Mouse (Mus musculus) liver, embryonic 12.5 days (tissue): ENCODE data around the gene Ankrd6. TPM values are rescaled to one million over a fixed set of nuclear protein-coding genes. Genes with fewer than 3 reads are reported as not detected.

Experiments used
- ATAC-seq: fragments of 200-750 bp; cut with Nextera tagmentation; 2 replicates; pipeline ENCODE4 v1.8.0; 2017; ENCODE audit warnings: moderate number of reproducible peaks, mild to moderate bottlenecking, moderate library complexity
- H3K27ac ChIP-seq: fragments of 300-500 bp; sonication (generic); 2 replicates; pipeline ENCODE4 v1.5.1; 2016; ENCODE audit warnings: mild to moderate bottlenecking
- H3K27me3 ChIP-seq: fragments of 300-500 bp; sonication (generic); replicated peaks from 2 replicates; pipeline ENCODE4 v1.6.1; 2016; ENCODE audit warnings: mild to moderate bottlenecking, moderate library complexity
- H3K36me3 ChIP-seq: fragments of 300-500 bp; sonication (generic); 2 replicates; pipeline ENCODE4 v1.6.1; 2016; ENCODE audit warnings: mild to moderate bottlenecking, moderate library complexity
- H3K4me1 ChIP-seq: fragments of 300-500 bp; sonication (generic); 2 replicates; pipeline ENCODE4 v1.6.1; 2016
- H3K4me2 ChIP-seq: fragments of 300-500 bp; sonication (generic); 2 replicates; pipeline ENCODE4 v1.6.1; 2016; ENCODE audit warnings: mild to moderate bottlenecking, moderate library complexity
- H3K4me3 ChIP-seq: fragments of 300-500 bp; sonication (generic); 2 replicates; pipeline ENCODE4 v1.5.1; 2016; ENCODE audit warnings: mild to moderate bottlenecking, moderate library complexity
- H3K9ac ChIP-seq: fragments of 300-500 bp; sonication (generic); 2 replicates; pipeline ENCODE4 v1.6.1; 2016; ENCODE audit warnings: mild to moderate bottlenecking, moderate library complexity
- H3K9me3 ChIP-seq: fragments of 300-500 bp; sonication (generic); replicated peaks from 2 replicates; pipeline ENCODE4 v1.6.1; 2016; ENCODE audit warnings: mild to moderate bottlenecking, moderate library complexity
- WGBS: fragments of 180-500 bp; shearing (Covaris S2); methylation state at CpG from one replicate; pipeline ENCODE4 v1.1.7; 2016; ENCODE audit not compliant: insufficient replicate concordance; 5-methylcytosine and 5-hydroxymethylcytosine counted together
- polyA plus RNA-seq: library from polyadenylated mRNA; unstranded; fragments of >200 nt; fragmentation: Nextera tagmentation; extraction: Ambion mirVana; gene quantifications from 2 replicates; pipeline ENCODE4 v1.2.1, GENCODE M21; 2016

The Ankrd6 gene
- polyA plus RNA-seq, 1 experiment from 2014 or later = 1.5 TPM

DNA sequence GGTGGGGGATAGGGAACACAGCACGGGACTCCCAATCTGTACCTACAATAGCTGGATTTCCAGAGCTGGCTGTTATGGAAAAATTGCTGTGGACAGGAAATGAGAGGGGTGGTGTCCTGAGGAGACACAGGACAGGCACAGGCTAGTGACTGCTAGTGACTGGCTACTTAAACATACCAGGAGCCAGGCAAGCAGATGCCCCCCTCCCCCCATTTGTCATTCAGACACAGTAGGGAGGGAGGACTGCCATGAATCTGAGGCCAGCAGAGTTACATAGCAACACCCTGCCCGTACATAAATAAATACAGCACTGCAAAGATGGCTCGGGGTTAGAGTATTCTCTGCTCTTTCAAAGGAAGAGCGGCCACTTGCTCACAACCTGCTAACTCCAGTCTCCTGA lies 3.0 kb downstream of the Ankrd6 start:
- Histone ChIP-seq H3K4me3 (no peak overlapping the region), H3K36me3 (no peaks in the 10 kb centered on the region), H3K27ac (no peak overlapping the region), H3K9me3 (no peaks in the 10 kb centered on the region), H3K9ac (no peak overlapping the region), H3K4me1 (peaks cover 18% of the 10 kb centered on the region), H3K4me2 (no peak overlapping the region), H3K27me3 (peaks cover 56% of the 10 kb centered on the region)
- WGBS = 47% methylated on average over 4 of the region's 4 CpGs
- ATAC-seq = no peak

DNA sequence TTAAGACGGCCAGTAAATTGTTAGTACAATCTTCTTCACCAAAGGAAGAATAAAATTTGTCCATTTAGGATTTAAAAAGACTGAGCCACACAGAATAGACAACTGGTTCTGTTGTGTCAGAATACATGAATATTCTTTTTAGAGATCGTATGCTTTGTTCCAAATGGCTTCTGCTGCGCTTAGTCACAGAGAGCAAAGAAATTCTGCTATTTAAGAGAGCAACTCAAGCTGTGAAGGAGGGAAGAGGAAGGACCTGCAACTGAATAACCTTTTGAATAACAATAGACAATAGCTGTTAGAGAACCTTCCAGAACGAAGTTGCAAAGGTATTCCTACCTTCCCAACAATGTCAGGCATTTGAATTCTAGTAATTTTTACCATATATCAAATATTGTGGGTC lies 9.7 kb downstream of the Ankrd6 start:
- Histone ChIP-seq H3K27ac (no peak overlapping the region), H3K4me1 (no peaks in the 10 kb centered on the region), H3K4me2 (no peak overlapping the region), H3K9me3 (no peaks in the 10 kb centered on the region), H3K36me3 (no peaks in the 10 kb centered on the region), H3K9ac (no peak overlapping the region), H3K4me3 (no peak overlapping the region), H3K27me3 (peaks cover 14% of the 10 kb centered on the region; the same call in 1 of the 2 replicates)
- 51% methylated on average over 4 of the region's 4 CpGs for WGBS
- no peak for ATAC-seq

DNA sequence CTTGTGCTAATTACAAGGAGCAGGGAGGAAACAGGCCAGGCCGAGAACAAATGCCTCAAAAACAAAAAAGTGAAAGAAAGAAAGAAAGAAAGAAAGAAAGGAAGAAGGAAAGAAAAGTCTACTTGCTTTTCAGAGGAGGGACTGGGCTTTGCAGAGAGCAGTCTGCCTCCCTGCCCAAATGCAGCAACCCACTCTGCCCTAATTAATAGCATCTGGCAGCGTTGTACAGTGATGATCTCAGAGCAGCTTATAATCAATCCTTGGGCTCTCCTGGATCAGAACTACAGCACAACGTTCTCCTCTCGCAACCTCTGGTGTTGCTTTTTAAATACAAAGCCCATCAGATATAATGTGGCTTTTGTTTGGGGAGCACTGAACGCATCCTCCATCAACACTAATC lies 10.7 kb downstream of the Ankrd6 start:
- Histone ChIP-seq H3K9me3 (no peaks in the 10 kb centered on the region), H3K36me3 (no peaks in the 10 kb centered on the region), H3K9ac (no peak overlapping the region), H3K4me1 (no peaks in the 10 kb centered on the region), H3K27me3 (peaks cover 14% of the 10 kb centered on the region; the same call in 1 of the 2 replicates), H3K4me2 (no peak overlapping the region), H3K4me3 (no peak overlapping the region), H3K27ac (no peak overlapping the region)
- ATAC-seq = no peak
- WGBS = 70% methylated on average over 5 of the region's 5 CpGs

GRCm38 (mm10) chr4:32939521-32939920 lies 11.1 kb downstream of the Ankrd6 start:
- Histone ChIP-seq H3K9ac (no peak overlapping the region), H3K4me1 (no peaks in the 10 kb centered on the region), H3K27me3 (peaks cover 14% of the 10 kb centered on the region; the same call in 1 of the 2 replicates), H3K9me3 (no peaks in the 10 kb centered on the region), H3K27ac (no peak overlapping the region), H3K36me3 (no peaks in the 10 kb centered on the region), H3K4me3 (no peak overlapping the region), H3K4me2 (no peak overlapping the region)
- no peak for ATAC-seq
- 54% methylated on average over 4 of the region's 4 CpGs for WGBS

DNA sequence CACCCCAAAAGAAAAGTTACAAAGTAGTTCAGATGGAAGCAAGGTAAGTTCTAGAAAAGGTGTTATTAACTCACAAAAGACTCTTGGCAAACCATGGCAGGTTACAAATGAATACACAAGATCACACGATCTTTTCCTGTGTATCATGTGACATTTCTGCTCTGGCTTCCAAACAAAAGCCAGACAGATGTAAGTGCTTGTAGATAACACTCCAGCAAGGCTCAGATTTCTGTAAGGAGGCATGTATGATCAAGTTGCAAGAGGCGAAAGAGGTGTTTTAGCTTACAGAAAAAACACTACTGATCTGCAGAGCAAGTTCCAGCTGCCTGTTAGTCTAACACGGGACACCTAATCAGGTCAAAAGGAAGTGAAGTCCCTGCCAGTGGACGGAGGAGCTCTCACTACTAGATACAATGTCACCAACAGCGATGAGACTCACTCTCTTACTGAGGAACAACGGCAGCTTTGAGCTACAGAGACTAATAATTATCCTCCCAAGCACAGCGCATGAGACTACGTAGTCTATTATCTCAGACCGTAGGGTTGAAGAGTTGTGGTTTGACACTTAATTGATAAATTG lies 13.8 kb downstream of the Ankrd6 start:
- no peak for ATAC-seq
- H3K27me3 ChIP-seq = peaks cover 14% of the 10 kb centered on the region; the same call in 1 of the 2 replicates
- H3K36me3 ChIP-seq = no peaks in the 10 kb centered on the region
- H3K4me2 ChIP-seq = no peak overlapping the region
- H3K4me1 ChIP-seq = no peaks in the 10 kb centered on the region
- H3K4me3 ChIP-seq = no peak overlapping the region
- no peaks in the 10 kb centered on the region for H3K9me3 ChIP-seq
- H3K9ac ChIP-seq = no peak overlapping the region
- 36% methylated on average over 9 of the region's 9 CpGs for WGBS
- H3K27ac ChIP-seq = no peak overlapping the region

DNA sequence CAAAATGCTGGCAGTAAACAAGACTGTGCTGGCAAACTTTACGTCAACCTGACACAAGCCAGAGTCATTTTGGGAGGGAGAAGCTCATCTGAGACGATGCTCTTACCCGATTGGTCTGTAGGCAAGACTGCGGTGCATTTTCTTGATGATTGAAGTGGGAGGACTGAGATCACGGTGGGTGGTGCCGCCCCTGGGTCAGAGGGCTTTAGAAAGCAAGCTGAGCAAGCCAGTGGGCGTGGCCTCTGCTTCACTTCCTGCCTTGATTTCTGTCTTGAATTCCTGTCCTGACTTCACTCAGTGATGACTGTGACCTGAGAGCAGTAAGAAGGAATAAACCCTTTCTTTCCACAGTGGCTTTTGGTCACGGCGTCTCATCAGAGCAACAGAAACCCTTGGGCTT lies 18.6 kb downstream of the Ankrd6 start:
- H3K4me3 ChIP-seq = no peak overlapping the region
- H3K36me3 ChIP-seq = no peaks in the 10 kb centered on the region
- no peaks in the 10 kb centered on the region for H3K27me3 ChIP-seq
- H3K27ac ChIP-seq = no peak overlapping the region
- ATAC-seq = no peak
- no peak overlapping the region for H3K9ac ChIP-seq
- H3K9me3 ChIP-seq = no peaks in the 10 kb centered on the region
- no peak overlapping the region for H3K4me2 ChIP-seq
- 48% methylated on average over 9 of the region's 9 CpGs for WGBS
- H3K4me1 ChIP-seq = no peaks in the 10 kb centered on the region

- Histone ChIP-seq H3K4me2 (no peak overlapping the region), H3K27me3 (no peaks in the 10 kb centered on the region; the same call in 1 of the 2 replicates), H3K27ac (no peak overlapping the region), H3K36me3 (no peaks in the 10 kb centered on the region), H3K4me3 (no peak overlapping the region), H3K4me1 (no peaks in the 10 kb centered on the region), H3K9ac (no peak overlapping the region), H3K9me3 (no peaks in the 10 kb centered on the region)
- whole genome bisulfite sequencing = 81% methylated on average over 5 of the region's 5 CpGs
- ATAC-seq = no peak
These were observed 20.9 kb downstream of the Ankrd6 start for GRCm38 (mm10) chr4:32929750-32930149.

GRCm38 (mm10) chr4:32928692-32929448 lies 21.8 kb downstream of the Ankrd6 start:
- no peak overlapping the region for H3K27ac ChIP-seq
- no peak for ATAC-seq
- no peaks in the 10 kb centered on the region for H3K36me3 ChIP-seq
- no peak overlapping the region for H3K4me2 ChIP-seq
- WGBS = 84% methylated on average over 13 of the region's 13 CpGs
- no peaks in the 10 kb centered on the region for H3K9me3 ChIP-seq
- no peak overlapping the region for H3K9ac ChIP-seq
- H3K4me3 ChIP-seq = no peak overlapping the region
- H3K27me3 ChIP-seq = peaks cover 5% of the 10 kb centered on the region
- H3K4me1 ChIP-seq = no peaks in the 10 kb centered on the region

GRCm38 (mm10) chr4:32923891-32924294 lies 26.7 kb downstream of the Ankrd6 start:
- H3K4me2 ChIP-seq = no peak overlapping the region
- no peaks in the 10 kb centered on the region for H3K36me3 ChIP-seq
- no peak overlapping the region for H3K4me3 ChIP-seq
- no peak for ATAC-seq
- peaks cover 31% of the 10 kb centered on the region for H3K27me3 ChIP-seq
- H3K4me1 ChIP-seq = no peaks in the 10 kb centered on the region
- H3K27ac ChIP-seq = no peak overlapping the region
- no peak overlapping the region for H3K9ac ChIP-seq
- no peaks in the 10 kb centered on the region for H3K9me3 ChIP-seq
- 35% methylated on average over 9 of the region's 9 CpGs for WGBS

DNA sequence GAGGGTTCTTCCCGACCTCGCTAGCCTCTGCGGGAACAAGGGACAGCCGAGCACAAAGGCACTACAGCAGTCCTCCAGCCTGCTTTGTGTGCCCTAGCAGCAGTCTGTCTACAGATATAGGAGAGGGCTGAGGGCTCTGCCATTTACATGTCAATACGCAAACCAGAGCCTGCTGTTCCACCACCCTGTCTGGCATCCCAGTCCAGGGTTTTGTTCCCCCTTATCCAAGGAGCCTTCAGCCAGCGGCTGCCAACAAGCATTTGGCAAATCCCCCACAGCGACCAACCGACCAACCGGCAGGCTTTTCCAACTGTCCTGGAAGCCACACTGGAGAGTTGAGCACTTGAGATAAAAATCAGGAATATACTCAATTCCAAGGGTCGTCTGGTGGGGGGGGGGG lies 27.2 kb downstream of the Ankrd6 start:
- H3K4me3 ChIP-seq = no peak overlapping the region
- no peak overlapping the region for H3K27ac ChIP-seq
- no peak overlapping the region for H3K4me2 ChIP-seq
- ATAC-seq = no peak
- no peaks in the 10 kb centered on the region for H3K36me3 ChIP-seq
- peaks cover 31% of the 10 kb centered on the region for H3K27me3 ChIP-seq
- WGBS = 21% methylated on average over 10 of the region's 10 CpGs
- no peak overlapping the region for H3K9ac ChIP-seq
- no peaks in the 10 kb centered on the region for H3K4me1 ChIP-seq
- H3K9me3 ChIP-seq = no peaks in the 10 kb centered on the region

DNA sequence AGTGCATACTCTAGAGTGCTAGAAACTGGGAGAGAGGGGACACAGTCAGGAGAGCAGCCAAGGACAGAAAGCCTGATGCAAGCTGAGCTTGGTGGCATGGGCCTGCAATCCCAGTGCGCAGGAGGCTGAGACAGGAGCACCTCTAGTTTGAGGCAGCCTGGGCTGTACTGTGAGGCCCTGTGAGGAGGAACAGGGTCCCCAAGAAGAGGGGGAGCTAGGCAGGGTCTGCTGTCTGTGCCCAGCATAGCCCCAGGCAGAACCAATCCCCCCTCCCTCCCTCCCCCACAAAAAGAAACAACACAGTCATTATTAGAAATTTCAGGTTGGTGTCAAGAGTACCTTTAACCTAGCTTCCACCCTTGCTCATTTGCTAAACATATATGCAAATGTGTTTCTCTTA lies 27.8 kb downstream of the Ankrd6 start:
- Histone ChIP-seq H3K36me3 (no peaks in the 10 kb centered on the region), H3K27me3 (peaks cover 31% of the 10 kb centered on the region), H3K4me2 (no peak overlapping the region), H3K27ac (no peak overlapping the region), H3K4me1 (no peaks in the 10 kb centered on the region), H3K9ac (no peak overlapping the region), H3K4me3 (no peak overlapping the region), H3K9me3 (no peaks in the 10 kb centered on the region)
- WGBS = 75% methylated on average over 1 of the region's 1 CpGs
- no peak for ATAC-seq

- no peak overlapping the region for H3K4me3 ChIP-seq
- H3K27ac ChIP-seq = no peak overlapping the region
- no peak overlapping the region for H3K4me2 ChIP-seq
- H3K9ac ChIP-seq = no peak overlapping the region
- H3K9me3 ChIP-seq = no peaks in the 10 kb centered on the region
- 61% methylated on average over 7 of the region's 7 CpGs for WGBS
- no peak for ATAC-seq
- H3K27me3 ChIP-seq = peaks cover 31% of the 10 kb centered on the region
- H3K36me3 ChIP-seq = no peaks in the 10 kb centered on the region
- peaks cover 19% of the 10 kb centered on the region for H3K4me1 ChIP-seq
These were observed 29.8 kb downstream of the Ankrd6 start for GRCm38 (mm10) chr4:32920863-32921262.
